Mouse (Mus musculus) ovary, adult 2 months (tissue): ENCODE data around the gene Olfr1192-ps1. TPM values are rescaled to one million over a fixed set of nuclear protein-coding genes. Genes with fewer than 3 reads are reported as not detected.

ENCODE experiments used
- polyA plus RNA-seq: library from polyadenylated mRNA; depleted of rRNA; stranded (reverse); fragments of >200 nt; gene quantifications from 2 replicates; pipeline ENCODE4 v1.2.3, GENCODE M21; 2012; rRNA removed

Olfr1192-ps1 gene
- not detected in 2 replicates for polyA plus RNA-seq

GRCm38 (mm10) chr2:88648209-88648608 is at the start of gene Olfr1192-ps1:
Olfr1192-ps1 (plus strand) TSS chr2:88648509.

GRCm38 (mm10) chr2:88640242-88640641 is 8.1 kb upstream of the Olfr1192-ps1 start, which contains the start of gene Olfr1191-ps1:
Olfr1191-ps1 (plus strand) TSS chr2:88640542.

GRCm38 (mm10) chr2:88675328-88675727 is 27.0 kb downstream of the Olfr1192-ps1 start, which contains the start of gene Olfr1193:
Olfr1193 (plus strand) TSS chr2:88675628.

GRCm38 (mm10) chr2:88689087-88689486 is 40.8 kb downstream of the Olfr1192-ps1 start, which contains the start of gene Olfr1195:
Olfr1195 (minus strand) TSS chr2:88689187.

GRCm38 (mm10) chr2:88704497-88704896 is 56.2 kb downstream of the Olfr1192-ps1 start, which contains the start of gene Olfr1196:
Olfr1196 (minus strand) TSS chr2:88704597.

Other genes with a start within 250 kb of the Olfr1192-ps1 start
- not detected in 2 replicates for gene Olfr1179, start 242.1 kb upstream of the Olfr1192-ps1 start, polyA plus RNA-seq
- not detected in 2 replicates for gene Olfr1180, start 229.4 kb upstream of the Olfr1192-ps1 start, polyA plus RNA-seq
- not detected in 2 replicates for gene Olfr1181, start 222.3 kb upstream of the Olfr1192-ps1 start, polyA plus RNA-seq
- gene Gm13757, start 199.4 kb upstream of the Olfr1192-ps1 start, polyA plus RNA-seq = not detected in 2 replicates
- gene Olfr1183, start 193.6 kb upstream of the Olfr1192-ps1 start, polyA plus RNA-seq = not detected in 2 replicates
- not detected in 2 replicates for gene Olfr1184, start 164.9 kb upstream of the Olfr1192-ps1 start, polyA plus RNA-seq
- gene Olfr1185-ps1, start 155.2 kb upstream of the Olfr1192-ps1 start, polyA plus RNA-seq = not detected in 2 replicates
- gene Olfr1186, start 130.0 kb upstream of the Olfr1192-ps1 start, polyA plus RNA-seq = not detected in 2 replicates
- gene Olfr1188, start 91.6 kb upstream of the Olfr1192-ps1 start, polyA plus RNA-seq = not detected in 2 replicates
- not detected in 2 replicates for gene Olfr1189, start 62.1 kb upstream of the Olfr1192-ps1 start, polyA plus RNA-seq
- not detected in 2 replicates for gene Olfr1191-ps1, start 8.0 kb upstream of the Olfr1192-ps1 start, polyA plus RNA-seq
- gene Olfr1193, start 27.1 kb downstream of the Olfr1192-ps1 start, polyA plus RNA-seq = not detected in 2 replicates
- not detected in 2 replicates for gene Olfr1195, start 40.7 kb downstream of the Olfr1192-ps1 start, polyA plus RNA-seq
- gene Olfr1196, start 56.1 kb downstream of the Olfr1192-ps1 start, polyA plus RNA-seq = not detected in 2 replicates
- not detected in 2 replicates for gene Olfr1197, start 83.9 kb downstream of the Olfr1192-ps1 start, polyA plus RNA-seq
- gene Olfr1198, start 102.9 kb downstream of the Olfr1192-ps1 start, polyA plus RNA-seq = not detected in 2 replicates
- not detected in 2 replicates for gene Olfr1199, start 112.0 kb downstream of the Olfr1192-ps1 start, polyA plus RNA-seq
- gene Olfr1200, start 122.0 kb downstream of the Olfr1192-ps1 start, polyA plus RNA-seq = not detected in 2 replicates
- gene Olfr1201, start 144.5 kb downstream of the Olfr1192-ps1 start, polyA plus RNA-seq = not detected in 2 replicates
- not detected in 2 replicates for gene Olfr1202, start 166.0 kb downstream of the Olfr1192-ps1 start, polyA plus RNA-seq
- not detected in 2 replicates for gene Olfr1205, start 181.2 kb downstream of the Olfr1192-ps1 start, polyA plus RNA-seq
- gene Olfr1204, start 200.8 kb downstream of the Olfr1192-ps1 start, polyA plus RNA-seq = not detected in 2 replicates
- not detected in 2 replicates for gene Olfr1206, start 214.7 kb downstream of the Olfr1192-ps1 start, polyA plus RNA-seq